Mouse (Mus musculus): ENCODE measurements at regions not wholly inside any gene's neighbourhood (a gene's known extent, or its start where the extent isn't known, plus 50 kb on each side); places are given as distances from the start of the nearest gene placed in this dataset.

DNA sequence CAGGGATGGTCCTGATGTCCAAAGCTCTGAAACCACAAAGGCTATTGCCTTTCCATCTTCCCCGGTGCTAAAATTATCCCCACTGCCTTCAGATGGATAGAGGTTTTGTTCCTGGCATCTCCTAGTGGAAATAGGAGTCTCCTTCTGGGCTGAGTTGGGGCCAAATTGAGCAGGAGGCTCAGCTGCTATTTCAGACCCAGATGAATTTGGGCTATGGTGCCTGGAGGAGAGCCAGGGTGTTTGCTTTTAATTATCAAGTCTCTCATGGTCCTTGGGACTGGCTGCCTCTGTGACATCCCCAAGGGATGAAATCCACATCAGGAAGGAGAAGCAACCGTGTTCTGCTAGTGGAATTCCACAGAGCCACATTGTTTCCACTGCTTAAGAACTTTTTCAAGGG is 207.3 kb downstream of the Ifng start:
- H3K9me3 ChIP-seq (replicated peaks) = peaks cover 57% of the 10 kb centered on the region
- TF ChIP-seq POLR2AphosphoS5 (IDR thresholded peaks at IDR 0.05; ENCODE audit: insufficient replicate concordance, low read depth, low read length) (no peak), TAL1 (conservative IDR thresholded peaks at IDR 0.05; ENCODE audit: low read depth, low read length) (no peak), GATA1 (IDR thresholded peaks at IDR 0.05; ENCODE audit: borderline replicate concordance, low read length) (no peak), CTCF (IDR thresholded peaks at IDR 0.05; ENCODE audit: low read depth, low read length) (no peak), GATA2 (IDR thresholded peaks at IDR 0.05; ENCODE audit: borderline replicate concordance, low read depth, low read length) (no peak)
- H3K4me3 ChIP-seq (ENCODE audit: low read depth, low read length) = no peak overlapping the region
- no peak for ATAC-seq (ENCODE audit: extremely low read depth, insufficient number of reproducible peaks, low FRiP score, poor library complexity, severe bottlenecking)
- no peak for DNase-seq (ENCODE audit: low spot score)
- H3K4me1 ChIP-seq (ENCODE audit: insufficient read depth, low read depth, low read length) = no peaks in the 10 kb centered on the region
- no peaks in the 10 kb centered on the region for H3K36me3 ChIP-seq (replicated peaks)
- no peaks in the 10 kb centered on the region for H3K27me3 ChIP-seq (ENCODE audit: insufficient read depth, low read length)

DNA sequence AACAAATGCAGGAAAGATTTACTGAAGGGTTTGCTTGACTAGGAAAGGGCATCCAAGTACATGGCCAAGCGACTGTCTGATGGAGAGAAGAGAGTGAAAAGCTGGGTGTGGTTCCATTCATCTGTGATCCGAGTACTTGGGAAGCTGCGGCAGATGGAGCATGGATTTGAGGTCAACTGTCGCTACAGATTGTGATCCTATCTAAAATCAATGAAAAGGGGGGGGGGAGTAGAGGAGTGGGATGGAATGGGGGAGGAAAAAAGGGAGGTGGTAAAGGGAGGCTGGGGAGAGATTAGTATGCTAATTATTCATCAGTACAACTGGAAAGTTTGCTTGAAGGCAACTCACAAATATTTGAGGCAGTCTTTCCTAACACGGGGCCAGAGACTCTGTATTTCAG is 213.4 kb downstream of the Dyrk2 start:
- DNase-seq (ENCODE audit: low spot score) = no peak
- ATAC-seq (ENCODE audit: extremely low read depth, insufficient number of reproducible peaks, low FRiP score, poor library complexity, severe bottlenecking) = no peak
- TF ChIP-seq GATA1 (IDR thresholded peaks at IDR 0.05; ENCODE audit: borderline replicate concordance, low read length) (no peak), TAL1 (conservative IDR thresholded peaks at IDR 0.05; ENCODE audit: low read depth, low read length) (no peak), GATA2 (IDR thresholded peaks at IDR 0.05; ENCODE audit: borderline replicate concordance, low read depth, low read length) (no peak), POLR2AphosphoS5 (IDR thresholded peaks at IDR 0.05; ENCODE audit: insufficient replicate concordance, low read depth, low read length) (no peak)

DNA sequence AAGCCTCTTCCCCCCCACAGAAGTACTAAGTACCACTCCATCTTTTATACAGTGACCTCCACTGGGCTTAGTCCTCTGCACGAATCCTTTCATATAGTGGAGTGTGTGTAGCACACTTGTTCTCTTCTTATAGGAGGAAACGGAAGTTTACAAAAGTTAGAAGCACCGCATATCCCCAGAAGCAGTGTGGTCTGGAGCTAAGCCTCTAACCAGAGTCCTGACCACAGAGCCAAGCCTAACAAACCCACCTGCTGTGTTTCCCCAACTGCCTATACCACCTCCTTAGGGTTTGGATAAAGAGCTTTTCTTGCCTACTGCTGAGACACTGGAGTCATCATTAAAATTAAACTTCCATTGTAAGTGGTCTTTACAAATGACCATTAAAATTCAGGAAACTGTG is 204.0 kb downstream of the Dyrk2 start:
- H3K36me3 ChIP-seq (replicated peaks) = no peaks in the 10 kb centered on the region
- no peak for DNase-seq (ENCODE audit: low spot score)
- no peak for ATAC-seq (ENCODE audit: extremely low read depth, insufficient number of reproducible peaks, low FRiP score, poor library complexity, severe bottlenecking)
- peaks cover 47% of the 10 kb centered on the region for H3K9me3 ChIP-seq (replicated peaks)
- no peaks in the 10 kb centered on the region for H3K27me3 ChIP-seq (ENCODE audit: insufficient read depth, low read length)
- H3K4me3 ChIP-seq (ENCODE audit: low read depth, low read length) = no peak overlapping the region
- H3K4me1 ChIP-seq (ENCODE audit: insufficient read depth, low read depth, low read length) = no peaks in the 10 kb centered on the region
- TF ChIP-seq CTCF (IDR thresholded peaks at IDR 0.05; ENCODE audit: low read depth, low read length) = no peak
- TF ChIP-seq GATA1 (IDR thresholded peaks at IDR 0.05; ENCODE audit: borderline replicate concordance, low read length) = no peak
- TF ChIP-seq POLR2AphosphoS5 (IDR thresholded peaks at IDR 0.05; ENCODE audit: insufficient replicate concordance, low read depth, low read length) = no peak
- no peak for TF ChIP-seq TAL1 (conservative IDR thresholded peaks at IDR 0.05; ENCODE audit: low read depth, low read length)
- TF ChIP-seq GATA2 (IDR thresholded peaks at IDR 0.05; ENCODE audit: borderline replicate concordance, low read depth, low read length) = no peak

More for the DNA sequence above, 213.4 kb downstream of the Dyrk2 start:
- H3K9me3 ChIP-seq (replicated peaks) = peaks cover 32% of the 10 kb centered on the region
- no peaks in the 10 kb centered on the region for H3K36me3 ChIP-seq (replicated peaks)
- H3K4me1 ChIP-seq (ENCODE audit: insufficient read depth, low read depth, low read length) = no peaks in the 10 kb centered on the region
- H3K27me3 ChIP-seq (ENCODE audit: insufficient read depth, low read length) = no peaks in the 10 kb centered on the region
- no peak overlapping the region for H3K4me3 ChIP-seq (ENCODE audit: low read depth, low read length)

DNA sequence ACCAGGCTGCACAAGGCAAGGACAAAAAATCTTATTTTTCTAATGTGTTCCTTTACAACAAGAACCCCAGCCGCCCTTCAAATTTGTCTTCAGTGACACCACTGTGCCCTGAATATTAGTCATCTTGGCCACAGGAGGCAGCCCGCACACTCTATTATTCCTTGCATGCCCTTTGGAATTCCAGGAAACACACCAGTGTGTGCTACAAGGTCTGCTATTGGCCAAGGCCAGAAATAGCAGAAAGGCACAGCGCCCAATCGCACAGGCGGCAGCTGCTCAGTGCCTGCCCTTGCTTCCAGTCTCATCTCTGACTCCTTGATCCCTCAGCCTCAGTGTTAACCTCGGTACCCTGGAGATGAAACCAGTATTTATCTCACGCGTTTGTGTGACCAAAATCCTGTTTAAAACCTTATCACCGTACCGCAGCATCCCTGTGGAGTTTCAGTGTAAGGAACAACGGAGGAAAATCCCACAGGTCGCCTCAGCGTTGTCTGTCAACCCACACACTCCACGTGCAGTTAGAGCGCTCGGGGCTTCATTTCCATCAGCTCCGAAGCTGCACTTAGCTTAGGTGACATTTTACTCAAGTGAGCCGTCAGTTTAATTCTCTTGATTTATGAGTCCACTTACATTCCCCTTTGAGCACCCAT is 194.1 kb downstream of the Dyrk2 start:
- TF ChIP-seq GATA1 (IDR thresholded peaks at IDR 0.05; ENCODE audit: borderline replicate concordance, low read length) (no peak), TAL1 (conservative IDR thresholded peaks at IDR 0.05; ENCODE audit: low read depth, low read length) (no peak), CTCF (IDR thresholded peaks at IDR 0.05; ENCODE audit: low read depth, low read length) (no peak), POLR2AphosphoS5 (IDR thresholded peaks at IDR 0.05; ENCODE audit: insufficient replicate concordance, low read depth, low read length) (no peak), GATA2 (IDR thresholded peaks at IDR 0.05; ENCODE audit: borderline replicate concordance, low read depth, low read length) (no peak)
- peaks cover 57% of the 10 kb centered on the region for H3K9me3 ChIP-seq (replicated peaks)
- no peak overlapping the region for H3K4me3 ChIP-seq (ENCODE audit: low read depth, low read length)
- H3K4me1 ChIP-seq (ENCODE audit: insufficient read depth, low read depth, low read length) = no peaks in the 10 kb centered on the region
- ATAC-seq (ENCODE audit: extremely low read depth, insufficient number of reproducible peaks, low FRiP score, poor library complexity, severe bottlenecking) (no peak), DNase-seq (ENCODE audit: low spot score) (no peak)
- no peaks in the 10 kb centered on the region for H3K36me3 ChIP-seq (replicated peaks)
- H3K27me3 ChIP-seq (ENCODE audit: insufficient read depth, low read length) = no peaks in the 10 kb centered on the region

DNA sequence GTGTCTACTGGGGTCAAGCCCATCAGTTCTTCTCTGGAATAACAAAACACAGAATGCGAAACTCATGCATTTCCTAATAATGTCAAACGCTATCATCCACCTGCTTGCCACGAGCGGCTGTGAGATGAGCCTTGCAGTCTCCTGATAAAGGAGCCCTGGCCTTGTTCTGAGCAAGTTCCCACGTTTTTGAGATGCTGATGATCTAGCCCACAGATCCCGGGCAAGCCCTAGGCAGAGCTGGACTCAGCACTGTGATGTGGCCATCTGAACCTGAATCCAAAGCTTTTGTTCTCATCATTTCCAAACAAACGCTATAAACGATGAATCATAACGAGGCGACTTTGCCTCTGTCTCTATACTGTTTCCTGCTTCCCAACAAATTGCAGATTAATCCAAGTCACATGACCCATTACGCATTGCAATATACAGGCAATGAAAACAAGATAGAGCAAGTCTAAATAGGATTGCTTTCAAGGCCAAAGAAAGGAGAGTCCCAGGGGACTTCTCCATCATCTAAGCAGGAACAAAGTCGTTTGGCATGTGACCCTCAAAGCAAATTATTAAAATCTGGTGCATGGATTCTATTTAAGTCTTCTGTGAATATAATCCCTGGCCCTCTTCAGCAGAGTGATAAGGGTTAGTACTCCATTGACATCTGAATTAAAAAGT is 191.1 kb downstream of the Dyrk2 start:
- Histone ChIP-seq H3K4me3 (ENCODE audit: low read depth, low read length) (no peak overlapping the region), H3K4me1 (ENCODE audit: insufficient read depth, low read depth, low read length) (no peaks in the 10 kb centered on the region), H3K36me3 (replicated peaks) (no peaks in the 10 kb centered on the region), H3K27me3 (ENCODE audit: insufficient read depth, low read length) (no peaks in the 10 kb centered on the region), H3K9me3 (replicated peaks) (peaks cover 54% of the 10 kb centered on the region)
- TF ChIP-seq TAL1 (conservative IDR thresholded peaks at IDR 0.05; ENCODE audit: low read depth, low read length) (no peak), GATA1 (IDR thresholded peaks at IDR 0.05; ENCODE audit: borderline replicate concordance, low read length) (no peak), GATA2 (IDR thresholded peaks at IDR 0.05; ENCODE audit: borderline replicate concordance, low read depth, low read length) (no peak), POLR2AphosphoS5 (IDR thresholded peaks at IDR 0.05; ENCODE audit: insufficient replicate concordance, low read depth, low read length) (no peak), CTCF (IDR thresholded peaks at IDR 0.05; ENCODE audit: low read depth, low read length) (no peak)
- DNase-seq (ENCODE audit: low spot score) (no peak), ATAC-seq (ENCODE audit: extremely low read depth, insufficient number of reproducible peaks, low FRiP score, poor library complexity, severe bottlenecking) (no peak)

DNA sequence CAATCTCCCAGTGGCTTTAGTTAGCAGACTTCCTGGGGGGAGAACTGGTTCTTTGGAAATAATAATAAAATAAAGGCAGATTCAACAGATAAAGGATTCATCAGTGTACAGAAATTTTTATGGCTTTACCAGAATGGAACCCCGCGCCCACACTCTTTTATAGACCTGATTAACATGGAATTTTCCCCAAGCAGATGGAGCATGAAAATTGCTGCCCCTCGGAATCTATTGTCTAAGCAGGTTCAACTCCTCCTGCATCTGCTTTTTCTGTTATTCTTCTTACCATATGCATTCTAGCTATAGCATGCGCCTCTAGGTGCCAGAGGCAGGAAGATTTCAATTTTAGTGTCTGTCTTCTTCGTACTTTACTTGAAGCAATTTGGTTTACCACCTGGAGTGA is 190.5 kb downstream of the Dyrk2 start:
- Histone ChIP-seq H3K4me1 (ENCODE audit: insufficient read depth, low read depth, low read length) (no peaks in the 10 kb centered on the region), H3K27me3 (ENCODE audit: insufficient read depth, low read length) (no peaks in the 10 kb centered on the region), H3K9me3 (replicated peaks) (peaks cover 51% of the 10 kb centered on the region), H3K36me3 (replicated peaks) (no peaks in the 10 kb centered on the region), H3K4me3 (ENCODE audit: low read depth, low read length) (no peak overlapping the region)
- TF ChIP-seq TAL1 (conservative IDR thresholded peaks at IDR 0.05; ENCODE audit: low read depth, low read length) = no peak
- ATAC-seq (ENCODE audit: extremely low read depth, insufficient number of reproducible peaks, low FRiP score, poor library complexity, severe bottlenecking) (no peak), DNase-seq (ENCODE audit: low spot score) (no peak)

Measured in G1E (cell line).